Mouse (Mus musculus) cortical plate, adult 2 months (tissue): Measurements from ENCODE around the gene 4931428L18Rik.

Experiments
- CTCF ChIP-seq: fragments of 200-500 bp; IDR thresholded peaks from 2 replicates; pipeline ENCODE4 v1.5.1; 2011; ENCODE audit warnings: mild to moderate bottlenecking, control low read depth, low read length; ENCODE audit not compliant: insufficient read depth; ENCODE audit errors: extremely low read depth
- POLR2A ChIP-seq: fragments of 200-500 bp; IDR thresholded peaks from 2 replicates; pipeline ENCODE4 v1.6.1; 2011; ENCODE audit warnings: mild to moderate bottlenecking, low read length, control low read depth; ENCODE audit not compliant: insufficient read depth; ENCODE audit errors: extremely low read depth

GRCm38 (mm10) chr1:30948950-30949639 lies 273.4 kb downstream of the 4931428L18Rik start:
- no peak for TF ChIP-seq CTCF
- TF ChIP-seq POLR2A: no peak
